Mouse (Mus musculus): ENCODE data around the gene Mylk. TPM values are rescaled to one million over a fixed set of nuclear protein-coding genes. Genes with fewer than 3 reads are reported as not detected.

The Mylk gene
- total and polyA plus RNA-seq, 3 experiments = 0.04 to 0.10 TPM; not detected in 1

- H3K36me3 ChIP-seq (replicated peaks in 1 of 2; ENCODE audit: control insufficient read depth in 1 of 2, insufficient read depth in 1 of 2, low read length in 1 of 2) = no peaks in the 10 kb centered on the region
- no peak for TF ChIP-seq RCOR1 (conservative IDR thresholded peaks at IDR 0.05; ENCODE audit: low read depth, low read length)
- TF ChIP-seq MAFK (IDR thresholded peaks at IDR 0.05; ENCODE audit: insufficient replicate concordance, low read length) = no peak
- no peak for TF ChIP-seq NRF1 (IDR thresholded peaks at IDR 0.05; ENCODE audit: low read depth, low read length)
- no peak for TF ChIP-seq JUN (IDR thresholded peaks at IDR 0.05; ENCODE audit: insufficient read depth, low read depth, low read length)
- TF ChIP-seq MXI1 (IDR thresholded peaks at IDR 0.05; ENCODE audit: low read depth, low read length) = no peak
- no peak for TF ChIP-seq E2F4 (IDR thresholded peaks at IDR 0.05; ENCODE audit: insufficient replicate concordance, low read depth, low read length)
- TF ChIP-seq ELF1 (IDR thresholded peaks at IDR 0.05; ENCODE audit: low read depth, low read length) = no peak
- TF ChIP-seq NELFE (IDR thresholded peaks at IDR 0.05; ENCODE audit: low read depth, low read length) = no peak
- no peak for TF ChIP-seq UBTF (IDR thresholded peaks at IDR 0.05; ENCODE audit: low read depth, low read length)
- TF ChIP-seq IRF4 (IDR thresholded peaks at IDR 0.05; ENCODE audit: low read depth, low read length) = no peak
- TF ChIP-seq POLR2A (IDR thresholded peaks at IDR 0.05; ENCODE audit: low read depth, low read length) = no peak
- no peak for TF ChIP-seq ZKSCAN1 (IDR thresholded peaks at IDR 0.05; ENCODE audit: borderline replicate concordance, low read depth, low read length)
- TF ChIP-seq USF1 (IDR thresholded peaks at IDR 0.05; ENCODE audit: low read depth, low read length) = no peak
- TF ChIP-seq GABPA (IDR thresholded peaks at IDR 0.05; ENCODE audit: insufficient replicate concordance, low read depth, low read length) = no peak
- TF ChIP-seq ZNF384 (IDR thresholded peaks at IDR 0.05; ENCODE audit: low read depth, low read length) = no peak
- no peak for TF ChIP-seq SIN3A (IDR thresholded peaks at IDR 0.05; ENCODE audit: low read length)
- no peak for TF ChIP-seq USF2 (conservative IDR thresholded peaks at IDR 0.05; ENCODE audit: low read depth, low read length)
- H3K27me3 ChIP-seq (replicated peaks) = peaks cover 81% of the 10 kb centered on the region
- H3K79me2 ChIP-seq (replicated peaks; ENCODE audit: control insufficient read depth, extremely low read depth, insufficient read depth, poor library complexity, severe bottlenecking) = no peaks in the 10 kb centered on the region
- no peak overlapping the region for H3K9ac ChIP-seq (ENCODE audit: insufficient read depth, low read depth)
- H3K27ac ChIP-seq (ENCODE audit: insufficient read depth, low read depth) = no peak overlapping the region
- no peak for DNase-seq (ENCODE audit: extremely low read depth)
- no peaks in the 10 kb centered on the region for H3K9me3 ChIP-seq (replicated peaks; ENCODE audit: low read length)
- dilution Hi-C loops (cut with MboI; ENCODE audit: extremely low pct_ligation_motif_present, extremely low pct_unique_long_range_greater_than_20kb, low sequenced_read_pairs) = no loop called here
- H3K4me1 ChIP-seq (ENCODE audit: control insufficient read depth in 1 of 2, insufficient read depth in 2 of 2) = 0 out of 4 replicates have a peak, but pooled peaks cover 0 to 2% of the 10 kb centered on the region in 2 experiments
- H3K4me3 ChIP-seq (replicated peaks in 1 of 3; ENCODE audit: low read depth in 2 of 3, low read length in 2 of 3, poor library complexity in 1 of 3) = no peak overlapping the region
- H3K4me2 ChIP-seq (ENCODE audit: insufficient read depth, low read depth, poor library complexity, severe bottlenecking) = no peak overlapping the region
- in situ Hi-C loops (cut with MboI; ENCODE audit: low pct_ligation_motif_present, low pct_unique_long_range_greater_than_20kb, low sequenced_read_pairs) = no loop called here
Measured at GRCm38 (mm10) chr16:34880815-34881214, 135.8 kb downstream of the Mylk start.

- Histone ChIP-seq H3K4me2 (ENCODE audit: insufficient read depth, low read depth, poor library complexity, severe bottlenecking) (no peak overlapping the region), H3K9me3 (replicated peaks; ENCODE audit: low read length) (no peaks in the 10 kb centered on the region), H3K4me1 (ENCODE audit: control insufficient read depth in 1 of 2, insufficient read depth in 2 of 2) (no peaks in the 10 kb centered on the region), H3K27ac (ENCODE audit: insufficient read depth, low read depth) (no peak overlapping the region), H3K9ac (ENCODE audit: insufficient read depth, low read depth) (no peak overlapping the region), H3K79me2 (replicated peaks; ENCODE audit: control insufficient read depth, extremely low read depth, insufficient read depth, poor library complexity, severe bottlenecking) (no peaks in the 10 kb centered on the region), H3K27me3 (replicated peaks) (peaks cover 42% of the 10 kb centered on the region), H3K36me3 (replicated peaks in 1 of 2; ENCODE audit: control insufficient read depth in 1 of 2, insufficient read depth in 1 of 2, low read length in 1 of 2) (no peaks in the 10 kb centered on the region), H3K4me3 (replicated peaks in 1 of 3; ENCODE audit: low read depth in 2 of 3, low read length in 2 of 3, poor library complexity in 1 of 3) (no peak overlapping the region)
- in situ Hi-C loops (cut with MboI; ENCODE audit: low pct_ligation_motif_present, low pct_unique_long_range_greater_than_20kb, low sequenced_read_pairs) = no loop called here
- DNase-seq (ENCODE audit: extremely low read depth) = no peak
- TF ChIP-seq PAX5 (IDR thresholded peaks at IDR 0.05; ENCODE audit: low read length) (no peak), ETS1 (conservative IDR thresholded peaks at IDR 0.05; ENCODE audit: low read depth, low read length) (no peak), MAFK (IDR thresholded peaks at IDR 0.05; ENCODE audit: insufficient replicate concordance, low read length) (no peak), POLR2A (IDR thresholded peaks at IDR 0.05; ENCODE audit: low read depth, low read length) (no peak), USF1 (IDR thresholded peaks at IDR 0.05; ENCODE audit: low read depth, low read length) (no peak), POLR2AphosphoS2 (IDR thresholded peaks at IDR 0.05; ENCODE audit: low read depth, low read length) (no peak), CHD1 (IDR thresholded peaks at IDR 0.05; ENCODE audit: low read depth, low read length) (no peak), ZNF384 (IDR thresholded peaks at IDR 0.05; ENCODE audit: low read depth, low read length) (no peak), RCOR1 (conservative IDR thresholded peaks at IDR 0.05; ENCODE audit: low read depth, low read length) (no peak), TCF12 (IDR thresholded peaks at IDR 0.05; ENCODE audit: low read depth, low read length) (no peak), NELFE (IDR thresholded peaks at IDR 0.05; ENCODE audit: low read depth, low read length) (no peak), MAZ (IDR thresholded peaks at IDR 0.05; ENCODE audit: low read depth, low read length) (no peak), TBP (conservative IDR thresholded peaks at IDR 0.05; ENCODE audit: low read depth, low read length) (no peak), MEF2A (IDR thresholded peaks at IDR 0.05; ENCODE audit: borderline replicate concordance, low read depth, low read length) (no peak), ELF1 (IDR thresholded peaks at IDR 0.05; ENCODE audit: low read depth, low read length) (no peak), RAD21 (IDR thresholded peaks at IDR 0.05; ENCODE audit: low read depth, low read length) (no peak), JUN (IDR thresholded peaks at IDR 0.05; ENCODE audit: insufficient read depth, low read depth, low read length) (no peak)
- dilution Hi-C loops (cut with MboI; ENCODE audit: extremely low pct_ligation_motif_present, extremely low pct_unique_long_range_greater_than_20kb, low sequenced_read_pairs) = no loop called here
Measured at GRCm38 (mm10) chr16:34887037-34887436, 142.0 kb downstream of the Mylk start.

All from CH12.LX (cell line).